Mouse (Mus musculus) megakaryocyte progenitor cell, adult 5-6 weeks (primary cell): ENCODE measurements around the gene Dio1. TPM values are rescaled to one million over a fixed set of nuclear protein-coding genes. Genes with fewer than 3 reads are reported as not detected.

Source experiments
- ATAC-seq: replicated peaks from 2 replicates; pipeline ENCODE4 v1.8.0; 2016; ENCODE audit warnings: mild to moderate bottlenecking, moderate TSS enrichment, inconsistent platforms; ENCODE audit not compliant: poor library complexity
- total RNA-seq, 2 experiments: library from RNA; stranded (forward) in 1 of 2; stranded (reverse) in 1 of 2; fragments of 157-497, 149-512 nt in 1 of 2; fragments of 200-1000 nt in 1 of 2; gene quantifications; 2 replicates each; pipeline versions ENCODE4 v1.2.3 to v1.2.4; 2015 to 2017

The Dio1 gene
- total RNA-seq, 2 experiments from 2014 or later = not detected

GRCm38 (mm10) chr4:107302221-107302620 is 4.7 kb downstream of the Dio1 start:
- ATAC-seq = no peak

GRCm38 (mm10) chr4:107300902-107301555 is 5.9 kb downstream of the Dio1 start:
- ATAC-seq = no peak

- ATAC-seq = no peak; the same call in 1 of the 2 replicates
These were observed 6.6 kb downstream of the Dio1 start for GRCm38 (mm10) chr4:107300371-107300770.

- ATAC-seq = peak; percentile 59
These were observed 7.1 kb downstream of the Dio1 start for GRCm38 (mm10) chr4:107299779-107300340.

GRCm38 (mm10) chr4:107298071-107298606 is 8.8 kb downstream of the Dio1 start:
- ATAC-seq = no peak

GRCm38 (mm10) chr4:107292273-107292662 is 14.7 kb downstream of the Dio1 start:
- no peak for ATAC-seq

GRCm38 (mm10) chr4:107291611-107292272 is 15.2 kb downstream of the Dio1 start:
- no peak for ATAC-seq

GRCm38 (mm10) chr4:107287517-107287916 is 19.5 kb downstream of the Dio1 start:
- no peak for ATAC-seq

GRCm38 (mm10) chr4:107286386-107286785 is 20.6 kb downstream of the Dio1 start:
- ATAC-seq = no peak

- ATAC-seq = peak; percentile 98
These were observed 21.3 kb downstream of the Dio1 start for GRCm38 (mm10) chr4:107285446-107286200.

- ATAC-seq = no peak
These were observed 26.0 kb downstream of the Dio1 start for GRCm38 (mm10) chr4:107280843-107281475.

- ATAC-seq = peak; percentile 68
These were observed 28.7 kb downstream of the Dio1 start for GRCm38 (mm10) chr4:107278188-107278707.

GRCm38 (mm10) chr4:107274511-107274910 is 32.5 kb downstream of the Dio1 start:
- no peak for ATAC-seq

- no peak for ATAC-seq
These were observed 33.3 kb downstream of the Dio1 start for GRCm38 (mm10) chr4:107273683-107274082.

- no peak for ATAC-seq
These were observed 47.0 kb downstream of the Dio1 start for GRCm38 (mm10) chr4:107260001-107260400.

- ATAC-seq = no peak
These were observed 52.6 kb downstream of the Dio1 start for GRCm38 (mm10) chr4:107254414-107254813.

- ATAC-seq = peak; percentile 87
These were observed 53.6 kb downstream of the Dio1 start, which contains the start of the genes Lrrc42 and Hspb11 for GRCm38 (mm10) chr4:107253125-107254091. TSS of gene Lrrc42 (minus strand) at chr4:107253532. TSS of gene Hspb11 (plus strand) at chr4:107253593.

GRCm38 (mm10) chr4:107252522-107252921 is 54.4 kb downstream of the Dio1 start:
- no peak for ATAC-seq

- peak; percentile 49 for ATAC-seq
These were observed 56.5 kb downstream of the Dio1 start for GRCm38 (mm10) chr4:107250494-107250893.
